Mouse (Mus musculus) macrophage (primary cell): Measurements from ENCODE around the gene Fdx1. TPM values are rescaled to one million over a fixed set of nuclear protein-coding genes. Genes with fewer than 3 reads are reported as not detected.

Experiments
- H3K27ac ChIP-seq: fragments of 350-480 bp; formaldehyde crosslinking; 2 replicates; pipeline ENCODE4 v1.9.0; 2021
- H3K36me3 ChIP-seq: fragments of 350-480 bp; formaldehyde crosslinking; 2 replicates; pipeline ENCODE4 v1.9.0; 2021; ENCODE audit errors: inconsistent target
- H3K4me3 ChIP-seq: fragments of 350-480 bp; formaldehyde crosslinking; 2 replicates; pipeline ENCODE4 v1.9.0; 2021; ENCODE audit errors: inconsistent target
- H3K79me2 ChIP-seq: fragments of 350-480 bp; formaldehyde crosslinking; 2 replicates; pipeline ENCODE4 v1.9.0; 2021; ENCODE audit errors: inconsistent target
- WGBS: methylation state at CpG from one replicate; pipeline ENCODE4 v1.1.7; 2026; ENCODE audit warnings: inconsistent platforms; ENCODE audit not compliant: missing documents; 5-methylcytosine and 5-hydroxymethylcytosine counted together
- polyA plus RNA-seq: library from polyadenylated mRNA; stranded (reverse); fragments of 250-400 nt; gene quantifications from 3 replicates; pipeline ENCODE4 v1.2.4, GENCODE M21; 2018; ENCODE audit warnings: inconsistent platforms
- total RNA-seq, 78 experiments: library from RNA; depleted of rRNA; stranded (reverse); fragments of 250-400 nt; gene quantifications; 1 replicate in 9 of 78; 2 replicates in 24 of 78; 3 replicates in 43 of 78; 4 replicates in 2 of 78; pipeline ENCODE4 v1.2.4; 2018; ENCODE audit warnings: inconsistent platforms in 56 of 78

Gene Fdx1
- total RNA-seq (2018; cell fraction: chromatin; rRNA removed) = 10 to 100 TPM in 4 of 26 experiments, 1 to 10 TPM in 22; 2.4 to 10.9 (median 6.1) TPM
- 10 to 100 TPM in 21 of 26 experiments, 1 to 10 TPM in 5; 8.8 to 15.0 (median 11.7) TPM for total RNA-seq (2018; cell fraction: cytosol; rRNA removed)
- total RNA-seq (2018; cell fraction: nucleus; rRNA removed) = 10 to 100 TPM in 5 of 26 experiments, 1 to 10 TPM in 21; 3.8 to 14.9 (median 6.7) TPM
- 3.5 to 11.2 TPM (median 9.7 TPM) in 3 replicates for polyA plus RNA-seq

GRCm38 (mm10) chr9:51962975-51963701 lies at the start of gene Fdx1:
TSS of gene Fdx1 (minus strand) at chr9:51963556.
- H3K36me3 ChIP-seq = no peaks in the 10 kb centered on the region
- peaks cover 17% of the 10 kb centered on the region; the same call in 1 of the 2 replicates for H3K79me2 ChIP-seq
- H3K27ac ChIP-seq = no peak within 1 kb of the TSS
- H3K4me3 ChIP-seq = peak within 1 kb of the TSS; percentile 52
- WGBS = under 1% methylated on average over 81 of the region's 81 CpGs

- no peak overlapping the region for H3K27ac ChIP-seq
- no peak overlapping the region for H3K4me3 ChIP-seq
- 90% methylated on average over 5 of the region's 5 CpGs for WGBS
- no peaks in the 10 kb centered on the region for H3K79me2 ChIP-seq
- no peaks in the 10 kb centered on the region for H3K36me3 ChIP-seq
These were observed 49.6 kb upstream of the Fdx1 start for GRCm38 (mm10) chr9:52012781-52013436.

DNA sequence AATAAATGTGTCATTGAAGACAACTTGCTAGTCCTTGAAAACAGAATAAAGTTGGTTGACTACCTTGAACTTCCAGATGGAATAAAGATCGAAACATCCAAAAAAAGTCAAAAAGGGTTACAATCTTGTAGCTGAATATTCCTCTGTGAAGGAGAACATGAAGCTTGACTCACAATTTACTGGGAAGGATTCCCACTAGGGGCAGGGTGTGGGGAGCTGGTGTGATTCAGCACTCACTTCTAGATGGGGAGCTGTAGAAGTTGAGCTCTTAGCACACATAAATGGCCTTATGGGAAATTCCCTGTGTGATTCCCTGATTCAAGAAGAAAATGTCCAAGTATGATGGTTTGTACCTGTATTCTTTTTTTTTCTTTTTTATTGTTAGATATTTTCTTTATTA lies 49.0 kb upstream of the Fdx1 start:
- H3K79me2 ChIP-seq = no peaks in the 10 kb centered on the region
- no peaks in the 10 kb centered on the region for H3K36me3 ChIP-seq
- H3K27ac ChIP-seq = no peak overlapping the region
- 100% methylated on average over 1 of the region's 1 CpGs for WGBS
- no peak overlapping the region for H3K4me3 ChIP-seq

- H3K27ac ChIP-seq = no peak overlapping the region
- 88% methylated on average over 1 of the region's 1 CpGs for WGBS
- no peaks in the 10 kb centered on the region for H3K36me3 ChIP-seq
- no peaks in the 10 kb centered on the region for H3K79me2 ChIP-seq
- no peak overlapping the region for H3K4me3 ChIP-seq
These were observed 45.2 kb upstream of the Fdx1 start for GRCm38 (mm10) chr9:52008511-52008910.

DNA sequence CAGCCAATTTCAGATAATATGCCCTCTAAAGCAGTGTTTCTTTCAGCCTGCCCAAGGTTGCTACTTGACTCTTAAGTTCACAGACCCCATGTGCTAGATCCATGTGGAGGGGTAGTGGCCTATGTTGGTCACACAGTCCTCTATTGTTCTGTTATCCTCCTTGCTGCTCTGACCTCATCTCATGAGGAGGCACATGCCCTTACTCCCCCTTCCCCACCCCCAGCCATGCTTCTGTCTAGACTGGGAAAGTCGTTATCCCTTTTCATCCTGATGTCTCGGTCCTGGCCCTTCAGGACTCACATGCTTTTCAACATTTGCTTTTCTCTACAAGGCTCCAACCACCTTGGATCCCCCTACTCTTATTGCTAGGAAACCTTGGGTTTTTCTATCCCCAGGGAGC lies 44.0 kb upstream of the Fdx1 start:
- Histone ChIP-seq H3K36me3 (no peaks in the 10 kb centered on the region), H3K27ac (no peak overlapping the region), H3K79me2 (no peaks in the 10 kb centered on the region), H3K4me3 (no peak overlapping the region)
- 87% methylated on average over 2 of the region's 2 CpGs for WGBS

DNA sequence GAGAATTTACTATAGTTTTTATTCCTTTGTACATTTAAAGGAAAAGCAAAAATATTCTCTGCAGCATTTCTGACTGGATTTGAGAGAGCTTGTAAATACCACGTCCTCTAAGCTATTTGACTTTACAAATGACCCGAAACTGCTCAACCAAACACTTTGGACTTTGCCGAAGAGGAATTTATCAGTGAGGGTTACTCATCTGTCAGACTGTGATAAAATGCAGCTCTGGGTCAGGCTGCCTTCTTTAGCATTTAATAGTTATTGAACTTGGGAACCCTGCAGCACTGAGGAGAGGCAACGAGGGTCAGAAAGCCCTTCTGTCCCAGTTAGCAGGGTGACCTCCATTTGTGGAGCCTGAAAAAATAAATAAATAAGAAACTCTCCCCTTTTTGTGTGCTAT lies 40.1 kb upstream of the Fdx1 start:
- 92% methylated on average over 4 of the region's 4 CpGs for WGBS
- Histone ChIP-seq H3K4me3 (no peak overlapping the region), H3K27ac (no peak overlapping the region), H3K36me3 (no peaks in the 10 kb centered on the region), H3K79me2 (no peaks in the 10 kb centered on the region)

DNA sequence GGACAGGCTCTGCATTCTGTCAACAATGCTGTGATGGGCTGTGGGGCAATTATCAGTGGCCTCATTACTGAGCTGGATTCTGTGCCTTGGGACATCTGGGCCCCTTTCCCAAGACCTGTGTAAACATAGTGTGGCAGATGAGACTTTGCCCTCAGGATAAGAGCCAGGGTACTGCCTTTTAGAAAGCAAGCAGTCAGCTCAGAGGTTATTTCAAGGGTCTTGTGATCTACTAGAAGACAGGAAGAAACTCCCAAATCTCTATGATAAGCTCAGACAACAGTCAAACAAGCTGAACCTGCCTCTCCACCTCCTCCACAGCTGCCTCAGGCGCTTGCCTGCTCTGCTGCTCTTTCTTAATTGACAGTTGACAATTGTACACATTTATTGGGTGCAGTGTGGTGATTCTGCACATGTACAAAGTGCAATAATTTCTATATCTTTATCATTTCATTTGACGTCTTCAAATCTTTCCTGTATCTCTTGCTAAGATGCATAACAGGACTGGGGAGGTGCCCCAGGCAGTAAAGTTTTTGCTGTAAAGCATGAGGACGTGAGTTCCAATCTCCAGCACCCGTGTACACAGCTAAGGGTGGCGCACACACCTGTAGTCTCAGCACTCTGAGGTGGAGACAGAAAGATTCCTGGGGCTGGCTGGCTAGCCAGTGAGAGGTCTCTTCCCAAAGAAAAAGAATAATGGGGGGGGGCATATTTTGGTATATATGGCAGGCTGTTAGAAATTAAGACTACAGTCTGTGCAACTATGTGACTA lies 32.2 kb upstream of the Fdx1 start:
- H3K4me3 ChIP-seq = no peak overlapping the region
- WGBS = 85% methylated on average over 5 of the region's 5 CpGs
- H3K27ac ChIP-seq = no peak overlapping the region
- no peaks in the 10 kb centered on the region for H3K36me3 ChIP-seq
- H3K79me2 ChIP-seq = no peaks in the 10 kb centered on the region

DNA sequence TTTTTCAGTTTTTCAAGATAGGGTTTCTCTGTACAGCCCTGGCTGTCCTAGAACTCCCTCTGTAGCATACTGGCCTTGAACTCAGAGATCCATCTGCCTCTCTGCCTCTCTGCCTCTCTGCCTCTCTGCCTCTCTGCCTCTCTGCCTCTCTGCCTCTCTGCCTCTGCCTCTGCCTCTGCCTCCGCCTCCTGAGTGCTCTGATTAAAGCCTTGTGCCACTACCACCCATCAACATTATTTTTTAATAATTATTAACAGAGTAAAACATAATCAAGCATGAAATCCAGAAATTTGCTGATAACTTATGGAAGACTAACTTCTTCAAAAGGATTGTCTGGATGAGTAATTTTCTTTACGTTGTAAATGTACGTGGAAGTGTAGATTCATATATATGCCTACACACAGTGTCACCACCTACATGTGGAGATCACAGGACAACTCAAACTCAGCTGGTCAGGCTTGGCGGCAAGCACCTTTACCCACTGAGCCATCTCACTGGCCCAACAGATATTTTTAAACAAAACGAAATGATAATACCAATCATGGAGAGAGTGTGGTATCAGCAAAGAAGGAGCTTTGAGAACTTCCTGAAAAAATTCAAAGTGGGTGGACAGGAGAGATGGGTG lies 31.4 kb upstream of the Fdx1 start:
- Histone ChIP-seq H3K36me3 (no peaks in the 10 kb centered on the region), H3K79me2 (no peaks in the 10 kb centered on the region), H3K27ac (no peak overlapping the region), H3K4me3 (no peak overlapping the region)
- 95% methylated on average over 5 of the region's 5 CpGs for WGBS

GRCm38 (mm10) chr9:51993486-51994275 lies 30.3 kb upstream of the Fdx1 start:
- Histone ChIP-seq H3K36me3 (no peaks in the 10 kb centered on the region), H3K27ac (no peak overlapping the region), H3K79me2 (no peaks in the 10 kb centered on the region), H3K4me3 (no peak overlapping the region)
- WGBS = 81% methylated on average over 3 of the region's 4 CpGs

DNA sequence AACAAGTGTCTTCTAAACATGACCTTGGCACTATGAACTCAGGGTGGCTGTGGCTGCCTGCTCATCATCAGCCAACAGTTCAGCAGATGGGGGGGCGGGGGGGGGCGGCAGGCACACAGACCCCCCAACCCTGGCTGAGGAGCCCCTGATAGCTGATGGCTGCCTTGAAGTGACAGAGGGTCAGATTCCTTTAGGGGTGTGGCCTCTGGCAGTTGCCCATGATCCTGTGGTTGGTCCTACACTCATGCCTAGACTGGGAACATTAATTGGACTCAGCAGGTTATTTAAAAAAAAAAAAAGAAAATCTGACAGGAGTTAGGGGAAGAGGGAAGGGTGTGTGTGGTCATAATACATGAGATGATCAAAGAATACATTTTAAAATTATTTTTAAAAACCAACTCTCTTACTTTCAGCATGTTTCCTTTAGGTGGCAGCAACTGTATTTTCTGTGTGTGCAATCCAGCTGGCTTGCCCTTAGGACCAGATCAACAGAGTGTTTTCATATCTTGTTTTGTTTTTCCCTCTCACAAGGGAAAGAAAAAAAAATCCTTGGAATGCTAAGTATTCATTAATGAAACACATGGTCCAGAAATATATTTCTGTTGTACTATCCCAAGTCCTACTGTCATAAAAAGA lies 28.0 kb upstream of the Fdx1 start:
- WGBS = no CpG with 5 or more reads among the region's 2 CpGs
- H3K36me3 ChIP-seq = no peaks in the 10 kb centered on the region

GRCm38 (mm10) chr9:51990828-51991227 lies 27.5 kb upstream of the Fdx1 start:
- H3K36me3 ChIP-seq = no peaks in the 10 kb centered on the region
- H3K4me3 ChIP-seq = no peak overlapping the region
- 54% methylated on average over 2 of the region's 2 CpGs for WGBS
- no peaks in the 10 kb centered on the region for H3K79me2 ChIP-seq
- H3K27ac ChIP-seq = no peak overlapping the region

More for the DNA sequence above, 28.0 kb upstream of the Fdx1 start:
- Histone ChIP-seq H3K27ac (no peak overlapping the region), H3K79me2 (no peaks in the 10 kb centered on the region), H3K4me3 (no peak overlapping the region)

- Histone ChIP-seq H3K27ac (no peak overlapping the region), H3K79me2 (no peaks in the 10 kb centered on the region), H3K4me3 (no peak overlapping the region), H3K36me3 (no peaks in the 10 kb centered on the region)
- WGBS = 91% methylated on average over 11 of the region's 11 CpGs
These were observed 22.2 kb upstream of the Fdx1 start for GRCm38 (mm10) chr9:51985493-51986099.

GRCm38 (mm10) chr9:51981131-51981530 lies 17.8 kb upstream of the Fdx1 start:
- no peaks in the 10 kb centered on the region for H3K36me3 ChIP-seq
- no peak overlapping the region for H3K4me3 ChIP-seq
- no peaks in the 10 kb centered on the region for H3K79me2 ChIP-seq
- H3K27ac ChIP-seq = no peak overlapping the region
- 94% methylated on average over 1 of the region's 1 CpGs for WGBS
